Mouse (Mus musculus) intestine, embryonic 16.5 days (tissue): ENCODE data around the gene Btg2. TPM values are rescaled to one million over a fixed set of nuclear protein-coding genes. Genes with fewer than 3 reads are reported as not detected.

Source experiments
- ATAC-seq: fragments of 200-750 bp; cut with Nextera tagmentation; 2 replicates; pipeline ENCODE4 v1.8.0; 2017; ENCODE audit warnings: moderate TSS enrichment, moderate library complexity
- H3K27ac ChIP-seq: fragments of 300-500 bp; sonication (generic); 2 replicates; pipeline ENCODE4 v1.5.1; 2014; ENCODE audit warnings: mild to moderate bottlenecking, low read length
- H3K27me3 ChIP-seq: fragments of 300-500 bp; sonication (generic); replicated peaks from 2 replicates; pipeline ENCODE4 v1.6.1; 2014; ENCODE audit warnings: low read length, control low read depth, mixed read lengths; ENCODE audit not compliant: control insufficient read depth, insufficient read depth
- H3K36me3 ChIP-seq: fragments of 300-500 bp; sonication (generic); 2 replicates; pipeline ENCODE4 v1.6.1; 2014; ENCODE audit warnings: low read length, control low read depth; ENCODE audit not compliant: control insufficient read depth, insufficient read depth
- H3K4me1 ChIP-seq: fragments of 300-500 bp; sonication (generic); 2 replicates; pipeline ENCODE4 v1.6.1; 2014; ENCODE audit warnings: low read length, control low read depth, mixed read lengths; ENCODE audit not compliant: control insufficient read depth, insufficient read depth
- H3K4me2 ChIP-seq: fragments of 300-500 bp; sonication (generic); 2 replicates; pipeline ENCODE4 v1.6.1; 2014; ENCODE audit warnings: low read depth, low read length, control low read depth
- H3K4me3 ChIP-seq: fragments of 300-500 bp; sonication (generic); 2 replicates; pipeline ENCODE4 v1.5.1; 2014; ENCODE audit warnings: mild to moderate bottlenecking, low read length
- H3K9ac ChIP-seq: fragments of 300-500 bp; sonication (generic); 2 replicates; pipeline ENCODE4 v1.6.1; 2014; ENCODE audit warnings: low read depth, low read length
- H3K9me3 ChIP-seq: fragments of 300-500 bp; sonication (generic); 2 replicates; pipeline ENCODE4 v1.6.1; 2016; ENCODE audit warnings: low read length, control low read depth; ENCODE audit not compliant: control insufficient read depth
- WGBS: fragments of 180-500 bp; shearing (Covaris S2); extraction: QIAGEN DNeasy Blood & Tissue Kit; methylation state at CpG from one replicate; pipeline ENCODE4 v1.1.7; 2014; 5-methylcytosine and 5-hydroxymethylcytosine counted together
- polyA plus RNA-seq: library from polyadenylated mRNA; unstranded; fragments of >200 nt; fragmentation: Nextera tagmentation; extraction: Ambion mirVana; gene quantifications from 2 replicates; pipeline ENCODE4 v1.2.1, GENCODE M21; 2015

Gene Btg2
- polyA plus RNA-seq, 1 experiment from 2014 or later, result 42.9 TPM

DNA sequence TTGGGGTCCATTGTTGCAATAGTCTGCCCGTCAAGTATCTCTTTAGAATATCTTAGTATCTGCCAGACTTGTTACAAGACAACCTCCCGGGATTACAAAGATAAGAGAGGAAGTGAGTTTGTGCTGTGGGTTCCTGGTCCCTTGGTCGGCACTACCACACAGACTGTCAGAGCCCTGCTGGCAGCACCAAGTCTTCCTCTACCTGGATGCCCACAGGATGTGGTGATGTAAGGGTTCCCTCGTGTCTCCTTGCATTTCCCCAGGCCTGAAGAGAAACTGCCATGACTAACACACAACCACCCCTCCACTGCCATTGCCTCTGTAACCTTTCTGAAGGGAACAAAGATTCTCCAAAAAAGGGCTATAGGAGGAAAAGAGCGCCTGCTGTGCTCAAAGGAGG, 52.9 kb downstream of the Btg2 start:
- Histone ChIP-seq H3K4me1 (peaks cover 6% of the 10 kb centered on the region; the same call in 1 of the 2 replicates), H3K4me3 (no peak overlapping the region), H3K9ac (no peak overlapping the region), H3K36me3 (no peaks in the 10 kb centered on the region), H3K4me2 (no peak overlapping the region), H3K27me3 (no peaks in the 10 kb centered on the region), H3K9me3 (no peaks in the 10 kb centered on the region), H3K27ac (no peak overlapping the region)
- ATAC-seq, result no peak
- 68% methylated on average over 5 of the region's 5 CpGs for WGBS

Other genes with a start within 250 kb of the Btg2 start
- 1.1 and 1.3 TPM in 2 replicates for gene Optc, start 171.1 kb downstream of the Btg2 start, polyA plus RNA-seq
- gene Prelp, start 157.7 kb downstream of the Btg2 start, polyA plus RNA-seq, result 2.7 and 2.9 TPM in 2 replicates
- gene Fmod, start 41.9 kb downstream of the Btg2 start, polyA plus RNA-seq, result 8.7 and 8.8 TPM in 2 replicates
- gene Chit1, start 32.1 kb upstream of the Btg2 start, polyA plus RNA-seq, result not detected in 2 replicates
- gene Chil1, start 103.1 kb upstream of the Btg2 start, polyA plus RNA-seq, result 0.43 and 0.57 TPM in 2 replicates
- 0.17 and 0.24 TPM in 2 replicates for gene Mybph, start 114.3 kb upstream of the Btg2 start, polyA plus RNA-seq
- 6.8 and 8.2 TPM in 2 replicates for gene Adora1, start 156.3 kb upstream of the Btg2 start, polyA plus RNA-seq
- gene Myog, start 210.9 kb upstream of the Btg2 start, polyA plus RNA-seq, result 0.32 TPM in 2 replicates